Mouse (Mus musculus) bone marrow, adult 2 months (tissue): ENCODE results near the gene Nadk.

Source experiments
- CTCF ChIP-seq: fragments of 200-500 bp; IDR thresholded peaks from 2 replicates; pipeline ENCODE4 v1.5.1; 2011; ENCODE audit warnings: low read length, control low read depth; ENCODE audit not compliant: control insufficient read depth, insufficient read depth
- POLR2A ChIP-seq: fragments of 200-500 bp; IDR thresholded peaks from 2 replicates; pipeline ENCODE4 v1.6.1; 2011; ENCODE audit warnings: low read depth, mild to moderate bottlenecking, control low read depth, low read length, borderline replicate concordance; ENCODE audit not compliant: control insufficient read depth

- TF ChIP-seq CTCF = 0 out of 2 replicates have a peak, but pooled peaks have one; percentile 2
- peak; percentile 88 for TF ChIP-seq POLR2A
Measured at GRCm38 (mm10) chr4:155624338-155625291, 62.4 kb downstream of the Nadk start, which contains the start of gene Cdk11b.
